Mouse (Mus musculus) yolk sac, embryonic 10.5 days (tissue): ENCODE measurements around the gene Brd4.
A peak's percentile ranks its signal among the peaks of the same experiment; 100 is the strongest.

Experiments used
- DNase-seq: peaks from one replicate; pipeline ENCODE4 v3.0.0-alpha.2; 2017; ENCODE audit warnings: low spot score

Brd4 gene

DNA sequence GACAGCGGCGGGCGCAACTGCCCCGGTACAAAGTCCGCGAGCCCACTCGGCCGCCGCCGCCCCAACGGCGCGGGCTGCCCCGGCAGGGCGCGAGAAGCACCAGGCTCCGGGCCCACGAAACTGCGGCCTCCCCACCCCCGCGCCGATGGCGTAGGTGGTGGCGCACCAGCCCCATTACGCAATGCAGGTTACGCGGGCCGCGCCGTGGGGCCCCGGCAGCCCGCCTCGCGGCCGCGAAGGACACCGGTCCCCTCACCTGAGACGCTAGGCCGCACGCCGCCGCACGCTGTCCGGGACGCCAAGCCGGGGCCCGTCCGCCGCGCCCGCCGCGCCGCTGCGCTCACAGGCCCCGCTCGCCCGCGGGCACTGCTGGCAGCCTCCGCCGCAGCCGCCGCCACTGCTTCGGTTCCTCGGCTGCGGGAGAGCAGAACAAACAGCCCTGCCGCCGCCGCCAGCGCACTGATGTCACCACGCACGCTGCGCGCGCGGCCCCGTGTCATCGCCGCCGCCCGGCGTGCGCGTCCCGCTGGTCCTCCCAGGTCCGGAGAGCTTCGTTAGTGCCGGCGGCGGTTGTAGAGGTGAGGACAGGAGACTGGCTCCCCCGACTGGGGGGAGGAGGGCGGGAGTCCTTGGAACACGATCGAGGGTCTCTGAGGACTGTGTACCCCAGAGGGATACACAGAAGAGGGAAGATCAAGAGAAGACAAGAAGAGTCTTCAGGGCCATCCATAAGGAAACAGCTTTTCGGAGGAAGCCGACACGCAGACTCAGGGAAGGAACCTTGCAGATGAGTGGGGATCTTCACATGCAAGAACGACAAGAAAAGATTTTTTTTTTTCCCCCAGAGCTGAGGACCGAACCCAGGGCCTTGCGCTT, at the start of gene Brd4:
Gene Brd4, minus strand, starts transcription at position 461 of the 876 bp plus-strand sequence.
- DNase-seq = peak; percentile 93

DNA sequence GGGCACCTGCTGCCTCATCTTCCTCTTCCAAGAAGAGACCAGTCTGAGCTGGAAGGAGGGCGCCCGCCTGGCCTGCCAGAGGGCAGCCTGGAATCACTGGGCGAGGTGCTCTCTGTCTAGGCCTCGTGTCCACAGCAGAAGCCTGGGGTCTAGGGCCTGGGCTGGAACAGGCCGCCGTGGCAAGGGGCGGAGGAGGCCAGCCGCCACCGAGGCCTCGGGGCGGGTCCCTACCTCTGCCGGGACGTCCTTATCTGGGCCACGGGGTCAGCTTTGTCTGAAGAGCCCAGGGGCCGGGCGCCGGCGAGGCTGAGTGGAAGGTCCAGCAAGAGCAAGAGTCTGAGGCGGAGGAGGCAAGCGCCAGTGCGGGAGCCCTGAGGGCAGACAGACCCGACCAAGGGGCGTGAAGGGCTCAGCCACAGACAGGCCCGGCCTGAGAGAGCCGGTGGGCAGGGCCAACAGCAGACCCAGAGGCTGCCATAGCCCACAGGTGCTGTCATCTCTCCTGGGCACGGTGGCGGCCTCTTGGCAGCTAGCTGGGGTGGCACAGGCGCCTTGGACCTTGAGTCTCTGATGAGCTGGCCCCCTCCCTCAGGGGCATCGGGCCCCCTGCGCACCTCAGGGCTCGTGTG, 49.3 kb upstream of the Brd4 start:
- DNase-seq = no peak

DNA sequence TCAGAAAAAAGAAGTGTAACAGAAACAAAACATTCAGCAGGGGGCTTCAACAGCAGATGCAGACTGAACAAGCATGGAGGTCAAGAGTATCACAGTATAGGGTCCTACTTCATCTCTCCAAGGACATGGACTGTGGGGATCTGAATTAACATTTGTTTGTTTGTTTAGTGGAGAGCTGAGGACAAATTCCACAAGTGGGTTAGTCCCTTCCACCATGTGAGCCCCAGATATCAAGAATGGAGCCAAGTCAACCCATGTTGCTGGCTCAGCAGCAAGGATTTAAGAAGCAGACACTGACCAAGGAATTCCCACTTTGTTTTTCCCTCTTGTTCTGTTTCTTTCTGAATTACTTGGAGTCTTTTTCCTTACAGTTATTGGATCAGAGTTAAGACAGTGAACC, 43.0 kb upstream of the Brd4 start:
- DNase-seq = no peak

DNA sequence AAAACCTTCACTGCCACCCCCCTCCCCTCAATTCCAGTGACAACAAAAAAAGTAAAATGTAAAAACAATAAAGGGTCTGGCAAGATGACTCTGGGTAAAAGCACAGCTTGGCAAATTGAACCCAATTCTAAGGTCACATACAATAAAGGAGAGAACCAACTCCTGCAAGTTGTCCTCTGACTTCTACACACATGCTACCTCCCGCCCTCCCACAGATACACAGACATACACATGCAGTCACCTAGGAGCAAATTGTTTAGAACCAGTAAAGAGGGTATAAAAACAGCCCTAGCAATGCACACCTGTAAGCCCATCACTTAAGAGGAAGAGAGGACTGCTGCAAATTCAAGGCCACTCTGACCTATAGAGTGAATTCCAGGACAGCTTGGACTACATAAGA, 38.3 kb upstream of the Brd4 start:
- DNase-seq = no peak

DNA sequence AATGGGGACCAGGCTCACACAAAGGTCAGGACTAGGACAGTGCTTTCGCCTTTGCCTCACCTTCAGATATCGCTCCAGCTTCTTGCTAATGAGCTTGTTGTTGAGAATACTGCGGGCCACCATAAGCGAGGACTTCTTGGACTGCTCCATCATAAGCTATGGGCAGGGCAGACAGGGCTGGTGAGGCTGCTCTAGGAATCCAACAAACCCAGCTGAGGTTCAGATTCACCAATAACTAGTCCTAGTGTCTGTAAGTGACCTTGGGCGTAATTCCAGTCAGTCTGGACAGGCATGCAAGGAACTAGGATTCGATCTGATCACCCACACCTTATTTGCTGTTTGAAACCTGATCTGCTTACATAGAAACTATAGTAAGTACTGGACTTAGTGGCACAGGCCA, 37.3 kb upstream of the Brd4 start:
- peak; percentile 16 for DNase-seq

DNA sequence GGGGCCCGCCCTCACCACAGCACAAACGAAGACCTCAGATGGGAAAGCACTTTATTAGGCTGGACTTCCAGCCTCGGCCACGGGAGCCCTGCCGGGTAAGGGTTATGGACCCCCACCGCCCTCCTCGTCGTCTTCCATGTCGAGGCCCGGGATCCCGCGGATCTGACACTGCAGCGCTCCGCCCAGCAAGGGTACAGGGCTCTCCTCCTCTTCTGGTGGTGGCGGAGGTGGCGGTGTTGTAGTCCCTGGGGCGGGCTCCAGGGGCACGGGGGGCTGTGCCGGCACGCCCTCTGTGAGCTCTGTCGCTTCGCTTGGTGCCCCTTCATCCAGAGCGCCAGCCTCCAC, 36.8 kb upstream of the Brd4 start:
- no peak for DNase-seq

DNA sequence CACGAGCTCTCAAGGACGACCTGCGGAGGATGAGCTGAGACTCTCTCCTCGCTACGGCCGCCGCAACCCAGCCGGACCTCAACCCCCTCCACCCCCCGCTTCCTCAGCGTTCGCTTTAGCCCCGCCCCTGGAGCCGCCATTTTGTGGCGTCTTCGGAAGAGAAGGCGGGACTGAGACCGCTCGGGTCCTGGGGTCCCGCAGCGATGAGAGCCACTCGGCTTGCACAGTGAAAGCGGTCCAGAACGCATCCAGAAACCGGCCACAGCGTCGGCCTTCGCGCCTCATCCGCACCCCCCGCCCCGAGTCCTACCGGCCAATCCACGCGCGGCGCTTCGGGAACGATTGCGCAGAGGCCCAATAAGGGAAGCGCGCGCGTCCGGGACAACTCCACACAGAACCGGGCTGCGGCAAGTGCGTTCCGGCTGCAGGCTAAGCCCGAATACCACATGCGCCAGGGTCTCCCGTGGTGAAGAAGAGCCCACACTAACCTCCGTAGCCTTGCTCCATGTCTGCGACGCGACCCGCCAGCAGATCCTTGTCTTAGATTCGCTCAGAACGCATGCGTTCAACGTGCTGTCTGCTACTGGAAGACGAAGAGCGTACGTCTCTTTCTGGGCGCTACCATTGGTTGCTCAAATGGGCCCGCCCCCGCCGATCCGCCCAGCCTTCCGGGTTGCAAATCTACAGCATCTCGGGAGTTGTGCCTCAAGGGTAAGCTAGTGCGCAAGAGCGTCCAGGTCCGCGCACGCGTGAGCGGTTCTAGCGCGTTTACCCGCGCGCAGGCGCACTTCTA, 36.3 kb upstream of the Brd4 start, which contains the start of gene Akap8:
Gene Akap8, minus strand, starts transcription at position 642 of the 793 bp plus-strand sequence.
- peak; percentile 98 for DNase-seq

DNA sequence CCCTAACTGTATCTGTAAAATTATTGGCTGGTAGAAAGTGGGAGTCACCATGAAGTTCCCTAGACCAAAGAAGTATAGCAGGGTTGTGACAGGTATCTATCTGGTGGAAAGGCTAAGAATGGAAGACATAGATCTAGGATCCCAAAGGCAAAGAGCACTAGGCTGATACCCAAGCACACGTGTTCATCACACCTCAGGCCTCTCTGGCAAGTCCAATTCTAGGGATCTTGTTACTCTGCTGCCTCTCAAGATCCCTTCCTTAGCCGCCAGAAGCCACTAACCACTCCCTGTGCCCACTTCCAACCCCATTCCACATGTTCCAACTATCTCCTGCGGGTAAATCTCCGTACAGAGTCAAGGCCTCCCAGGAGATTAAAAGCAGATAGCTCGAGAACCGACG, 35.4 kb upstream of the Brd4 start:
- DNase-seq = no peak

DNA sequence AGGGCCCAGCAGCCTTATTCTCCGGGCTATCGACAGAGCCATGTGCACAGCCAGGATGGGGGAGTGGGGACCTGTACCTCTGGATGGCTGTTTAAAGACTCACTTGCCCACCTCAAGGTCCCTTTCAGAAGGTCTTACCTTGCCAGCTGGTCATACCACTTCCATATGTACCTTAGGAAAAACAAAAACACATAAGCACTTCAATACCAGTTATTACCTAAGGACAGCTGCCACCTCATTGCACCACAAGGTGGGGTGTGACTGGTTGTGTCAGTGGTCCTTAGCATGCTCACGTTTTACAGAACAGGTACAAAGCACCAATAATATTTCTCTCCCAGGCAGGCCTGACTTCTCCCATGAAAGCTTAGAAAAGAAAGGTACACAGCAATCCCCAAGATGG, 33.2 kb upstream of the Brd4 start:
- no peak for DNase-seq

DNA sequence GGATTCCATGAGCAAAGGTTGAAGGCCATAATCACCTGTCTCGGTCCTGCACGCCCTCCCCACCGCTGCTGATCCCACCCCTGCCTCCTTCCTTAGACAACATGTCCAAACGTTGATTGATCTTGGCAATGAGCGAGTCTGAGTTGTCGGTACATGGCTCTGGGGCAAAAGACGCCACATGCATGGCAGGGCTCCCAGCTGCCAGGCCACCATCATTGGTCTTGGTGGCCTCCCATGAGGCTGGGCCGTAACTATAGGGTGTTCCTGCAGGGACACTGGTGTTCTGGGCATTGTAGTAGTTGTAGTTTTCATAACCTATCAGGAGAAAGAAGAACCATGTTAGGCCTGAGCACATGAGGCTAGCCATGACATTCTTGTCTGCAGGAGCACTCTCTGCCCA, 32.5 kb upstream of the Brd4 start:
- DNase-seq = no peak

DNA sequence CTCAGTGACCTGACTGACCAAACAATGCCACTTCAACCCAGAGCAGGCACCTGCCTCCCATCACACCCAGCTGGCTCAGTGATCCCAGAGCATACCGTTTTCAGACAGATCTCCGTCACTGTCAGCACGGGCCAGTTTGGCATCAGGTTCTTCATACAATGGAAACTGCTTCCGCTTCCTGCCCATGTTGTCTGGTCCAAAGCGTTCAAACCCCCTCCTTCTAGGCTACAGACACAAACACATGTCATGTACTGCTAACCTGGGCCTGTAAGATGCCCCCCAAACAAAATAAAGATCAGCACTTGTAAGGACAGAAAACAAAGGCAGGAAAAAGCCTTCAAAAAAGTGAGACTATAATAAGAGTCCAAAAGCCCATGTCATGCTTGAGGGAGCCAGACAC, 31.0 kb upstream of the Brd4 start:
- no peak for DNase-seq

DNA sequence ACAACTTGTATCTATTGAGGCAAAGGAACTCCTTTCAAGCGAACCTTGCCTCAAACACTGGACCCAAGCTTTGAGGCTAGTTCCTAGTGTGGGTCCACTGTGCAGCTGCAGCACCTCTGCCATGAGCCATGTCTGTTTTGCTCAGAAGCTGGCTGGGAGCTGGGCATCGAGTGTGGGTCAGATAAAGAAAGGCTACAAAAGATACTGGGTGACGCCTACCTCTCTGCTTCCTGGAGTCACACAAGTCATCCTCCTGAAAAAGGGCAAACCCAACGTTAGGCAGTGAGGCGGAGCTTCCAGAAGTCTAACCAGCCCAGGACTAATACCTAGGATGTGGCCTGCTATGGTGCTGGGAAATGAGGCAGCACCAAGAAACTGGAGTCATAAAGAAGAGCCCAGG, 29.4 kb upstream of the Brd4 start:
- DNase-seq = no peak

DNA sequence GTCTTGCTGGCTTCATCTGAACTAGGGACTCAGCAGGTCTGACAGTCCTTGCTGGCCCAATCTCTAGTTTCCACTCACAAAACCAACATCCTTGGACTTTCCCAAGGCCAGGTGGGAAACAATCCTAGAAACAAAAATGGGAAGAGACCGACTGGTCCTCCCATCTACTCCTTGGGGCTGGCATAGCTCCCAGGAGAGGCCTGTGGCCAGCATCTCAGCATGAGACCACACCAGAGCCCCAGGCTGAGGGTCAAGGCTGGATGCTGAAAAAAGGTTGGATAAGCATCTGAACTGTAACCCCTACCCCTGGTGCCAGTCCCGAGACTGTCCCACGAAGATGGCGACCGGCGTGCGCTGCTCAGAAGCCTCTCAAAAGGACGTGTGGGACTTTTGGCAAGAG, 28.3 kb upstream of the Brd4 start:
- no peak for DNase-seq

DNA sequence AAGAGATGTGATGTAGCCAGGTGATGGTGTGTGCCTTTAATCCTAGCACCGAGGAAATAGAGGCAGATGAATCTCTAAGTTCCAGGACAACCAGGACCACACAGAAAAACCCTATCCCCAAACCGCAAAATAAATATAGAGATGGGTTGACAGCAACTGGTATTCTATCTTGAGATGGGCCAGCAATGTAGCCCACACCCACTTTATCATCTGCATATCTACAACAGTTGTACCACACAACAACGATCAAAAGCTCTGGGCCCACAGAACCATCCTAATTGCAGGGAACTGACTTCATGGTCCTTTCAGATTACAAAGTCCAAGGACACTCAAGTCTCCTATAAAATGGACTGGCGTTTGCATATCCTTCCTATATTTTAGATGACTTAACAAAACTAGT, 23.4 kb upstream of the Brd4 start:
- no peak for DNase-seq

DNA sequence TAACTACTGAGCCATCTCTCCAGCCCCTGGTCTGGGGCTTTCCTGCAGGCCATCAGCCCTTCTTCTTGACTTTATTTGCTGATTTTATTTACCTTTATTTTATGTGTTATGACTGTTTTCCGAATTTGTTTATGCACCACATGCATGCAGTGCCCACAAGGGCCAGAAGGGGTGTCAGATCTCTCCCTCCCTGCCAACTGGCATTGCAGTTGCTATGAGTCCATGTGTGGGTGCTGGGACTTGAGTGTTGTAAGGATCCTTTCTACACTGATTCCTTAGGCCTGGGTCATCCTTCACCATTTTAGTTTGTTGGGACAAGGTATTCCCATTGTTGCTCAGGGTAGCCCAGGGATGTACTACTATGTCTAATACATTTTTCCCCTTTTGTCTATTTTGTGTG, 13.6 kb upstream of the Brd4 start:
- DNase-seq = no peak

DNA sequence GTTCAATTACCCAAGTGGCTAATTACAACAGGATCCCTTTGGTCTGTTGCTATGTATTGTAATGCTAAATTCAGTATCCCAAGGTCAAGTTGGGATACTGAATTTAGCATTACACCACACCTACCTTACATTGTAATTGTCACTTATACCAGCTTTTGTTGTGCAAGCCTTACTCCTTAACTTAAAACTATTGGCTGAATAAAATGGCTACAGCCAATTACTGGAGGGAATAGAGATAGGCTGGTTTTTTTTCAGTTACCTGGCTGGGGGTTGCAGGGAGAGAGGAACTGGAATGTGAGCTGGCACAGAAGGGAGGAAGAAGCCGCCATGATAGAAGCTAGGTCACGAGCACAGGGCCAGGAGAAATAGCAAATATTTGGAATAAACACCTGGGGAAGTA, 11.4 kb upstream of the Brd4 start:
- DNase-seq = no peak

DNA sequence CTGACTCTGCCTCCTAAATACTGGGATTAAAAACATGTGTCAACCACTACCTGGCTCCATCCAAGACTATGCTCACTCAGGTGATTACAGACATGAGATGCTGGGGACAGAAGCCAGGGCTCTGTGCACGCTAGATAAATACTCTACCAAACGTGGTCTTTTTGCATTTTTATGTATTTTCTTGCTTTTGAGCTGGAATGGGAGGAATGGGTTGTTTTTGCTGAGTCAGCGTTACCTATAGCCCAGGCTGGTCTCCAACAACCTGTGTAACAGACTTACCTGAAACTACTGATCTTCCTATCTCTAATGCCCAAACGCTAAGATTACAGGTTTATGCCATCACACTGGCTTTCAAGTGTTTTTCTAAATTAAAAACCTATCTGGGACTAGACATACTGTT, 10.6 kb upstream of the Brd4 start:
- DNase-seq = no peak

DNA sequence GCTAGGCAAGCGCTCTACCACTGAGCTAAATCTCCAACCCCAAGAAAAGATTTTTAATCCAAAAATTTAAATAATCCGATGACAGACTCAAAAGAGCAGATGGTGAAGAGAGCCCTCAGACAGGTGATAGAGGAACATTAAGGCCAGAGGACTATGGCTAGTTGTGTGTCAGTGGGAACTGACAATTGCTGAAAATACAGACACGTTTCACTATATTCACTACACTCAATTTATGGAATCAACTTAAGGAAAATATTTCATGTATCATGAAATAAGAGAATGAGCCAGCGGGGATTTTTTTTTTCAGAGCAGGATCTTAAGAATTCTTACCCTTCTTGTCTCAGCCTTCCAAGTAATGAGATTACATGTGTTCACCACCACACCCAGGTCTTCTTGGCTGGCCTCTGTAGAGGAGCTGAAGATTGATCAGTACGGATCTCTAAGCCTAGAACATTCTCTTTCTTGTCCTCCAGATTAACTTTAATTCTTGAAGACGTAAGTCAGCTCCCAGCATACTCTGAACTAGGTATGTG, 682 bp upstream of the Brd4 start:
- DNase-seq = peak; percentile 11

DNA sequence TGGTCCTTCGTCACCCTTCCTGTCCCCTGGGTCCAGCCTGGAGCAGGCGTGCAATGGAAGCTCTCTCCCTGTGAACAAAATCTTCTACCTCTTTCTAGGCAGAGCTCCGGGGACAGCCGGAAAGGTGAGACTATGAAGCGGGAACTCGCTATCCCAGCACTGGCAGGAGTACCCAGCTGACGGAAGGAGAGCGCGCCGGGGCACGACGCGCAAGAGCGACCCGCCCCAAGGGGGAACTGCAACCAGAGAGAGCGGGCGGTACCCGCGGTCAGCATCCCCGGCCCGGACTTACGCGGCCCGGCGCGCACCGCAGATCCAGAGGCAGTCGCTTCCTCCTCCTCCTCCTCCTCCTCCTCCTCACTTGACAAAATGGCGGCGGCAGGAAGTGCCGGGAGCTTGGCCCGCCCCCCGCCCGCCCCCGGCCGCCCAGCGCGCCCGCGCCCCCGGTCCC, 726 bp downstream of the Brd4 start:
- DNase-seq = peak; percentile 83

DNA sequence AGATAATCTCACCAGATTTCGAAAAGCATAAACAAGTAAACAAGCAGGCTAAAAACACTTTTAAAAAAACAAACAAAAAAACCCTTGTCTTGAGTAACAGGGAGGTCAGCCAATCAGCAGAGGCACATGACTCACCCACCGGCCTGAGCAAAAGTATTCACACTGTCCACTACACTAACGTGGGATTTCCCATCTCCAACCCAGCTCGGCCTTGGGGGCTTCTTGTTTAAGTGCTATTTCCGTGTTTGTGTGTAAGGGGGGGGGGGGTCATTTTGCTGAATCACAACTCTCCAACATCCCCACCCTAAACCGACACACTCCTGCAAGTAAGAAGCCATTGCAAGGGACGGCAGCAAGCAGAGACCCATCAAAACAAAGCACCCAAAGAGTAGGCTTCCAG, 1.2 kb downstream of the Brd4 start:
- no peak for DNase-seq

DNA sequence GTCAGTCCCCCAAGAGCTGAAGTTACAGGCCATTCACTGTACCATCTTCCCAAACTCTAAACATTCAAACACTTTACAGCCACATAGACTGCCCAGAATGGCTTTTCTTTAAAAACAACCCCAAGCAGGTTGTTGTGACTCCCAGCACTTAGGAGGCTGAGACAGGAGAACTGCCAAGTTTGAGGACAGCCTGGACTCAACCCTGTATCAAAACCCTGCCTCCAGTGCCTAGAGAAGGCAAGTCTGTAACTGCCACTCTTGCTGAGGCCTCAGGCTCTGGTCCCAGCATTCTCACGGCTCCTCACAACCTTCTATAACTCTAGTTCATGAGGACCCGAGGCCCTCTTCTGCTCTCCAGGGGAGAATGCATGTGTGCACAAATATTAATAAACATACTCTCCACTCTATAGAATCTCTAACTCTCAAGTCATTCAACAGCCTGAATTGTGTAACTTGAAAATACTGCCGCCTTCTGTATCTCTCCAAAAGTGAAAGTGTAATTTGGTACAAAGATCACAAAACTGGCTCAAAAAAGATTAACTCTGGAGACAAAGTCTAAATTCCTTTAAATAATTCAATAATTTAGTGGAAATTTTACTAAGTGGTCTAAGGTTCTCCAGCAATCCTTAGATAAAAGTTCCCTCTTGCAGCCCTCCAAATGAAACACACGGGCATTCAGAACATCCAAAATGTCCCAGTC, 2.8 kb downstream of the Brd4 start:
- no peak for DNase-seq

DNA sequence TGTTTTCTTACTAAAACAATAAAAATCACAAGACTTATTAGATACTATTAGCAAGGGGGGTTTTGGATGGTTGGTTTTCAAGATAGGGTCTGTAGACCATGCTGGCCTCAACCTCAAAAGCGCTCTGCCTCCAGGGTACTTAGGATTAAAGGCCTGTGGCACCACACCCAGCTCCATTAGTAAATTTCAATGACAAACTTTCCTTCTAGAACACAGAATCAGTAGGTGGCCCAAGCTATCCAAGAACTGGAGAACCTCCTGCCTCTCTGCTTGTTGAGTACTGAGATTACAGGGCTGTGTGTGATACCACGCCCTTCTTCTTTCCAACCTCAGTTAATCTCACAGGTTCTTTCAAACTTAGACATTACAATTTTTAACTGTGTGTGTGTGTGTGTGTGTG, 3.4 kb downstream of the Brd4 start:
- DNase-seq = no peak
